Mouse (Mus musculus): Measurements from ENCODE around the gene Pias4. TPM values are rescaled to one million over a fixed set of nuclear protein-coding genes. Genes with fewer than 3 reads are reported as not detected.

The Pias4 gene
- polyA plus RNA-seq, 1 experiment: 36.8 TPM

GRCm38 (mm10) chr10:81192270-81192967 lies 24.7 kb upstream of the Pias4 start:
- H3K9me3 ChIP-seq (replicated peaks; ENCODE audit: control insufficient read depth, insufficient read depth, low read length, poor library complexity, severe bottlenecking): no peaks in the 10 kb centered on the region
- H3K36me3 ChIP-seq (ENCODE audit: control insufficient read depth, insufficient read depth, low read length, poor library complexity, severe bottlenecking): no peaks in the 10 kb centered on the region
- H3K4me1 ChIP-seq (ENCODE audit: control insufficient read depth, insufficient read depth, low read length): no peaks in the 10 kb centered on the region
- TF ChIP-seq EP300 (IDR thresholded peaks at IDR 0.05; ENCODE audit: insufficient read depth, low read depth, low read length): no peak
- TF ChIP-seq POLR2A (IDR thresholded peaks at IDR 0.05; ENCODE audit: insufficient read depth, low read length): peak; percentile 12
- TF ChIP-seq CTCF (IDR thresholded peaks at IDR 0.05; ENCODE audit: low read depth, low read length): no peak
- H3K27me3 ChIP-seq (ENCODE audit: control insufficient read depth, insufficient read depth, low read length, poor library complexity, severe bottlenecking): no peaks in the 10 kb centered on the region
- H3K4me3 ChIP-seq (ENCODE audit: low read depth, low read length): peak overlapping the region; percentile 72
- peak overlapping the region; percentile 31; the same call in 1 of the 2 replicates for H3K27ac ChIP-seq (ENCODE audit: insufficient read depth, low read length)
- peak overlapping the region; percentile 57 for H3K9ac ChIP-seq (ENCODE audit: low read depth, poor library complexity, severe bottlenecking)

- no peak for TF ChIP-seq EP300 (IDR thresholded peaks at IDR 0.05; ENCODE audit: insufficient read depth, low read depth, low read length)
- H3K27ac ChIP-seq (ENCODE audit: insufficient read depth, low read length): peak overlapping the region; percentile 20; the same call in 1 of the 2 replicates
- H3K4me1 ChIP-seq (ENCODE audit: control insufficient read depth, insufficient read depth, low read length): no peaks in the 10 kb centered on the region
- no peaks in the 10 kb centered on the region for H3K27me3 ChIP-seq (ENCODE audit: control insufficient read depth, insufficient read depth, low read length, poor library complexity, severe bottlenecking)
- peak overlapping the region; percentile 14 for H3K4me3 ChIP-seq (ENCODE audit: low read depth, low read length)
- peak overlapping the region; percentile 57 for H3K9ac ChIP-seq (ENCODE audit: low read depth, poor library complexity, severe bottlenecking)
- no peaks in the 10 kb centered on the region for H3K36me3 ChIP-seq (ENCODE audit: control insufficient read depth, insufficient read depth, low read length, poor library complexity, severe bottlenecking)
- no peaks in the 10 kb centered on the region for H3K9me3 ChIP-seq (replicated peaks; ENCODE audit: control insufficient read depth, insufficient read depth, low read length, poor library complexity, severe bottlenecking)
Measured at GRCm38 (mm10) chr10:81191342-81191982, 23.7 kb upstream of the Pias4 start.

- Histone ChIP-seq H3K27ac (ENCODE audit: insufficient read depth, low read length) (no peak overlapping the region), H3K4me1 (ENCODE audit: control insufficient read depth, insufficient read depth, low read length) (no peaks in the 10 kb centered on the region), H3K9ac (ENCODE audit: low read depth, poor library complexity, severe bottlenecking) (no peak overlapping the region), H3K27me3 (ENCODE audit: control insufficient read depth, insufficient read depth, low read length, poor library complexity, severe bottlenecking) (no peaks in the 10 kb centered on the region), H3K36me3 (ENCODE audit: control insufficient read depth, insufficient read depth, low read length, poor library complexity, severe bottlenecking) (no peaks in the 10 kb centered on the region), H3K9me3 (replicated peaks; ENCODE audit: control insufficient read depth, insufficient read depth, low read length, poor library complexity, severe bottlenecking) (no peaks in the 10 kb centered on the region), H3K4me3 (ENCODE audit: low read depth, low read length) (no peak overlapping the region)
- peak; percentile 57 for TF ChIP-seq CTCF (IDR thresholded peaks at IDR 0.05; ENCODE audit: low read depth, low read length)
- TF ChIP-seq POLR2A (IDR thresholded peaks at IDR 0.05; ENCODE audit: insufficient read depth, low read length): no peak
Measured at GRCm38 (mm10) chr10:81190912-81191321, 23.2 kb upstream of the Pias4 start.

GRCm38 (mm10) chr10:81190236-81190911 lies 22.7 kb upstream of the Pias4 start:
- Histone ChIP-seq H3K9ac (ENCODE audit: low read depth, poor library complexity, severe bottlenecking) (no peak overlapping the region), H3K4me1 (ENCODE audit: control insufficient read depth, insufficient read depth, low read length) (no peaks in the 10 kb centered on the region), H3K36me3 (ENCODE audit: control insufficient read depth, insufficient read depth, low read length, poor library complexity, severe bottlenecking) (no peaks in the 10 kb centered on the region), H3K27ac (ENCODE audit: insufficient read depth, low read length) (no peak overlapping the region), H3K27me3 (ENCODE audit: control insufficient read depth, insufficient read depth, low read length, poor library complexity, severe bottlenecking) (no peaks in the 10 kb centered on the region), H3K4me3 (ENCODE audit: low read depth, low read length) (peak overlapping the region; percentile 15; the same call in 1 of the 2 replicates), H3K9me3 (replicated peaks; ENCODE audit: control insufficient read depth, insufficient read depth, low read length, poor library complexity, severe bottlenecking) (no peaks in the 10 kb centered on the region)
- TF ChIP-seq CTCF (IDR thresholded peaks at IDR 0.05; ENCODE audit: low read depth, low read length): peak; percentile 91
- no peak for TF ChIP-seq EP300 (IDR thresholded peaks at IDR 0.05; ENCODE audit: insufficient read depth, low read depth, low read length)
- no peak for TF ChIP-seq POLR2A (IDR thresholded peaks at IDR 0.05; ENCODE audit: insufficient read depth, low read length)

- no peak overlapping the region for H3K27ac ChIP-seq (ENCODE audit: insufficient read depth, low read length)
- H3K9me3 ChIP-seq (replicated peaks; ENCODE audit: control insufficient read depth, insufficient read depth, low read length, poor library complexity, severe bottlenecking): no peaks in the 10 kb centered on the region
- peak overlapping the region; percentile 15 for H3K4me3 ChIP-seq (ENCODE audit: low read depth, low read length)
- no peaks in the 10 kb centered on the region for H3K36me3 ChIP-seq (ENCODE audit: control insufficient read depth, insufficient read depth, low read length, poor library complexity, severe bottlenecking)
- no peak for TF ChIP-seq EP300 (IDR thresholded peaks at IDR 0.05; ENCODE audit: insufficient read depth, low read depth, low read length)
- no peak for TF ChIP-seq CTCF (IDR thresholded peaks at IDR 0.05; ENCODE audit: low read depth, low read length)
- no peak for TF ChIP-seq POLR2A (IDR thresholded peaks at IDR 0.05; ENCODE audit: insufficient read depth, low read length)
- H3K27me3 ChIP-seq (ENCODE audit: control insufficient read depth, insufficient read depth, low read length, poor library complexity, severe bottlenecking): no peaks in the 10 kb centered on the region
- no peaks in the 10 kb centered on the region for H3K4me1 ChIP-seq (ENCODE audit: control insufficient read depth, insufficient read depth, low read length)
- H3K9ac ChIP-seq (ENCODE audit: low read depth, poor library complexity, severe bottlenecking): no peak overlapping the region
Measured at GRCm38 (mm10) chr10:81189821-81190220, 22.1 kb upstream of the Pias4 start.

GRCm38 (mm10) chr10:81187161-81187560 lies 19.4 kb upstream of the Pias4 start:
- H3K4me3 ChIP-seq (ENCODE audit: low read depth, low read length): no peak overlapping the region
- no peaks in the 10 kb centered on the region for H3K9me3 ChIP-seq (replicated peaks; ENCODE audit: control insufficient read depth, insufficient read depth, low read length, poor library complexity, severe bottlenecking)
- H3K27ac ChIP-seq (ENCODE audit: insufficient read depth, low read length): no peak overlapping the region
- TF ChIP-seq EP300 (IDR thresholded peaks at IDR 0.05; ENCODE audit: insufficient read depth, low read depth, low read length) (no peak), CTCF (IDR thresholded peaks at IDR 0.05; ENCODE audit: low read depth, low read length) (no peak), POLR2A (IDR thresholded peaks at IDR 0.05; ENCODE audit: insufficient read depth, low read length) (no peak)
- no peaks in the 10 kb centered on the region for H3K27me3 ChIP-seq (ENCODE audit: control insufficient read depth, insufficient read depth, low read length, poor library complexity, severe bottlenecking)
- H3K9ac ChIP-seq (ENCODE audit: low read depth, poor library complexity, severe bottlenecking): no peak overlapping the region
- H3K36me3 ChIP-seq (ENCODE audit: control insufficient read depth, insufficient read depth, low read length, poor library complexity, severe bottlenecking): peaks cover under 1% of the 10 kb centered on the region
- H3K4me1 ChIP-seq (ENCODE audit: control insufficient read depth, insufficient read depth, low read length): peaks cover 2% of the 10 kb centered on the region
